Mouse (Mus musculus) urinary bladder, postnatal 25 days (tissue): Measurements from ENCODE around the gene Srbd1.

Experiments used
- DNase-seq: peaks from one replicate; pipeline ENCODE4 v3.0.0; 2022; ENCODE audit warnings: low spot score

Gene Srbd1

DNA sequence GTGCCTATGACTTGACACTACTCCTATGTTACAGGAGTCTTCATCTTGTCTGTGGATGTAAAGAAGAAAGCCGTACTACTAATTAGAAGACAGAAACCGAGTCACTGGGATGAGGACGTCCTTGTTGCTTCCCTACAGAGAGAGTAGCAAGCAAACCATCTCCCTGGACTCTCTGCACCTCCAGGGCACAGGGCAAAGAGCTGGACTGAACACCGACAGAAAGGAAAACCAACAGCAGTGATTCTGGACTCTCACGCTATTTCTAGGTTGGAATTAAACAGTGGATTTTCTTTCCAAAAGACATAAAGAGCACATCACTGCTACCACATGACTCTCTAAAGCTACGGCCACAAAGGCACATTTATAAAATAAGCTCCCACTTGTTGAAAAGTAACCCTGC lies 110.3 kb downstream of the Srbd1 start:
- DNase-seq = no peak

DNA sequence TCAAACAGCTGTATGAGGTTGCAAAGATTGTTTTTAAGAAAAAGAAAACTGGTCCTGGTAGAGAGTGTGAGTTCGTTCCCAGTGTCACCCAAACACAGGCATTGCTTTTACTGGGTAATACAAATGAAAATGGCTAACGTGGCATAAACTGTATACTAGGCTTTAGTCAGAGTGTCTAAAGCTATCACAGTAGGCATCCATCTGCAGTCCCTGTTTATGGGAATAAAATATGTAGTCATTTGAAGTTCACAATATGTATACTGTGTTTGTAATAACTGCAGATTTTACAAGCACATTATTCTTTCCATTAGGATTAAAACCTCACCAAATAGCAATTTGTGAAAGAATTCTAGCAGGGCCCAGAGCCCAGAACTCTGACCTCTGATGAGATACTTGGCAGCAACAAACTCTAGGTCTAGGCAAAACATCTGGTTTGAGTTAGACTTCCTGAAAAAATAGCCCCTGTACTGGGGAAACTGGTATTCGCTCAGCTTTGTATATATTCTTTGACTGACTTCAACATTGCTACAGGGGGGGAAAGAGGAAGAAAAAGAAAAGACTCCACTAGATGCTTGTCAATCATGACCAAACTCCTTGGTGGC lies 112.8 kb downstream of the Srbd1 start:
- no peak for DNase-seq

DNA sequence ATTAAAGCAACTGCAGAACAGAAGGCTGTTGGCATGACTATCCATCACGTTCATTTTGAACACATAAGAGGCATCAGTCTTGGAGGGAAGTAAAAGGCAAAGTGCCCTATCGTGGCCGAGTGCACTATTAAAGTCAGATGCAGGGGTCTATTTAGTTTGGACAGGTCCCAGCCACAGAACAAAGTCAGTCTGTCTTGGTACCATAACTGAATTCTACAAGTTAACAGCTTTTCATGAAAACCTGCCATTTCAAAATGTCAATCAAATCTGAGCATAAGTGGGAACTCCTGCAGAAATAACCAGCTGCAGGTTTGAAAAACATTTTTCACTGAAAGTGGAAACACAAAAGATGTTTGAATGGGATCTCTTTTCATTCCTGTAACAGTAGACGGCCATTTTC lies 115.0 kb downstream of the Srbd1 start:
- DNase-seq = no peak

DNA sequence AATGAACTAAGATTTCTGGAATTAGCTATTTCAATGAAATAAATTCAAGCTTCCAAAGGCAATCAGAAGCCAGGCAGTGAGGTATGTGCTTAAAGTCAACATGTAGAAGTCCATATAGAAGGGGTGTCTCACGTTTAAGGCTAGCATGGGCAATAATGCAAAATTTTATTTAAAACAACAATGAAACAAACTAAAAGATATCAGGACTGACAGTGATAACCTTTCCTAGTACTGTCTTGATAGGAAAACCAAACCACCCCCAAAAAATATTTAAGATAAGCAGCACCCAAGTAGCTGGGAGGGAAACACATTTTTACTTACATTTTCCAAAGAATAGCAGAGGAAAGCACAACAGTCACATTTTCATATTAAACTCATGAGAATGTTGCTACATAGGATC lies 115.8 kb downstream of the Srbd1 start:
- DNase-seq = no peak

DNA sequence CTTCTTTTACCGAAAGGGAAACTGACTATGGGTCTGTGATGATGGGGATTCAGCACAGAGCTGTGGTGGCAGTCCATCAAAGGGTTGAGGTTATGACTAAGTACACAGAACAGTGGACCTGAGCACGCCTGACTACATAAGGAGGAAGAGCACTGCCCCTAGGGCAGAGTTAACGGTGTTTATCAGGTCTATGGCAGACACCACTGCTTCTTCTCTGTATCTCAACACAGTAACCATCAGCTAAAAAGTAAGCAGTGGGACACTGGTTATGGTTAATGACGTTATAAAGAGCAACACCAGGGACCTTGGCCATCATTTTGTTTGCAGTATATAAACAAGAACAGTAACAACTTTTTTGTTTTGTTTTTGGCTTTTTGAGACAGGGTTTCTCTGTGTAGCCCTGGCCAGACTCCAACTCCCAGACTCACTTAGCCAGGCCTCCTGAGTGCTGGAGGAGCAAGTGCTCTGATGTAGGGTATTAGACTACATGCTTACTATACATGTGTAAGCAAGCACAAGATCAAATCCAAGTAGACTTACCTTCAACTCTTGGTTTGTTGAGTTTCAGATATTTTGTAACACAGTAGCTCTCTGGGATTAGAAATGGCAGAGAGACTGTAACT lies 117.3 kb downstream of the Srbd1 start:
- no peak for DNase-seq

DNA sequence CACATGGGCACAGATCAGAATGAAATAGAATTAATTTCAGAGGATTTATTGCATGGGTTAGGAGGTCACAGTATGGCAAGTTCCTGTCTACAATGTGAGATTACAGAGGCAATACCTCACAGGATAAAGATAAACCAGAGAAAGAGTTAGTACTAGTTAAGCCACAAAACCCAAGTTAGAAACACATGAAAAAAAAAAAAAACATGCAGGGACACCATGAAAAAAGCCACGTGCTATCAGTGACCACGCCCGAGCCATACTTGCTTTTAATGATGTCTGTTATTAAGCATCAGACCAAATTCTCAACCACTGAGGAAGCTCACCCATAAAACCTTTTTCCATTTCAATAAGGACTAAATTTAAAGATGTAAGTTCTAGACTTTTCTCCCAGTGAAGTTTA lies 120.4 kb downstream of the Srbd1 start:
- DNase-seq = no peak

DNA sequence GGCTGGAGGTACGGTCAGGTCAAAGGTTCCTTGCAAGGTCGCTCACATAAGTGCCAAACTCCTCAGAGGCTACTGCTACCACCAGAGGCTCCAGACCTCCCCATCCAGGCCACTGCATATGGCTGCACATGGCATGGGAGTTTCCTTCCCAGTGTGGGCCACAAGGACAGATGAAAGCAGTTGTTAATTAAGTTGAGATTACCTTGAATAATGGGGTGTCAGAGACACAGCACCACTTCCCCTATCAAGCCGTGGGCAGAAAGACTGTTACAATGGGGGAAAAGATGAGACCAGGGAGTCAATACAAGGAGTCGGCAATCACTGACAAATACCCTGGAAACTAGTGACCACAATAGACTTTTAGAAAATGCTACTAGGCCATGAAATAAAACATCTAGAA lies 122.6 kb downstream of the Srbd1 start:
- DNase-seq = no peak

DNA sequence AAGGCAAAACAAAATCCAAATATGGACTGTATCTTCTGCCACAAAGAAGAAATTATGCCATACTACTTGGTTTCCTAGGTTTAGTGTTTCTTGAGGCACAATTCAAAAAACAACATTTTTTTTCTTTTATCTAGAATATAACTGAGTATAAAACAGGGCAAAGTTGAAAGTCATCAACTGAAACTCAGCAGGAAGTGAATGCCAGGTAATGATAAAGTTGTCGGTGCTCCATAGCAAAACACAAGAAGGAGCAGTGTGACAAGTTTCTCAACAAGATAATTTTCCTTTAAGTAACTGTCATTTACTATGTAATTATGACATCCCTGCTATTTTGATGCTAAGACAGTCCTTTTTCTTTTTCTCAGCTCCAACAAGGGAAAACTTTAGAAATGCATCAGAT lies 123.2 kb downstream of the Srbd1 start:
- no peak for DNase-seq

DNA sequence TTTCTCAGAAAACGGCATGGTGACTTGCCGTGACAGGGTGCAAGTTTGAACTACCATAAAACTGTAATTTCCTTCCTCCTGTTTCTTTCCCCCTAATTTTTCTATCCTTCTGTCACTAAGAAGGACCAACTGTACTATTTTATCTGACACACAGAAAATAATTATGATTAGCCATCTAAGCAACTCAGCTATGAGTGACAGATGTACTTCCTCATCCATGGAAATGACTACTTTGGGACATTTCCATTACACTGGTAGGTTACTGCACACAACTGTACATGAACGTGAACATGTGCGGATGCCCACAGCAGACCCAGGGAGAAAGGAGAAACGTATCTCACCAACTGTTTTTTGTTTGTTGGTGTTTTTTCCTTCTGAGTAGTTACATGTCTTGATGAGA lies 123.7 kb downstream of the Srbd1 start:
- DNase-seq = no peak

DNA sequence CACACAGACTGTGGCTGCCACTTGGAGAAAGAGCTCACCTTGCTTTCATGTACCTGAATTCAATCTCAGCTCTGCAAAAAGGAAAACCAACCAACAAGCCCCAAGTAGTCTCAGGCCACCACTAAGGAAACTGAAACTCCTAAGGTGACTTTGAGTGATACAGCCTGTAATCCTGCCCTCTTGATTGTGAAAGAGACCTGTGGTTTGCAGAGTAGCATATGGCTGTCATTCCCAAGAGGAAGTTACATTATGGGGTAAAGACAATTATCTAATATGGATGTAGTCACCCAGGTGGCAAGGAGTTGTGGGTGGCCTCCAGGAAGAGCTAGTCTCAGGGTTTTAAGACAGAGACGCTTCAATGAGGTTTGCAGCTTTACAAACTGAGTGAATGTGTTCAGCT lies 125.2 kb downstream of the Srbd1 start:
- no peak for DNase-seq

DNA sequence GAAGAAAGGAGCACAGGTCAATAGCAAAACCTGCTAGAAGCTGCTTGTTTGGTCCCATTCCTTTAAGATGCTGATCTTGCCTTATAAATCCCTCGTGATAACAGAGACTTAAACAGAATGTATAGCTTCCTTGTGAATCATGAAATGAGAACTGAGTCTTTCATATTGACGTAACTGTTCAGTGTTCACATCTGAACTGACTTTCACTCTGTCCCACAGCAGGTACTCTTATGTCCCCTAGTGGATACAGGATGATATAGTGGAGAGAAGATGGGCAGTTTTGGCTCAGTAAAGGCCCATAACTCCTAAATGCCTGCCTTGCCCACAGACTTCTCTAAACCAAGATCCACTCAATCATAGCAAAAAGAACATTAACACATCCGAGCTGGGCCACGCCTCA lies 130.7 kb downstream of the Srbd1 start:
- no peak for DNase-seq

DNA sequence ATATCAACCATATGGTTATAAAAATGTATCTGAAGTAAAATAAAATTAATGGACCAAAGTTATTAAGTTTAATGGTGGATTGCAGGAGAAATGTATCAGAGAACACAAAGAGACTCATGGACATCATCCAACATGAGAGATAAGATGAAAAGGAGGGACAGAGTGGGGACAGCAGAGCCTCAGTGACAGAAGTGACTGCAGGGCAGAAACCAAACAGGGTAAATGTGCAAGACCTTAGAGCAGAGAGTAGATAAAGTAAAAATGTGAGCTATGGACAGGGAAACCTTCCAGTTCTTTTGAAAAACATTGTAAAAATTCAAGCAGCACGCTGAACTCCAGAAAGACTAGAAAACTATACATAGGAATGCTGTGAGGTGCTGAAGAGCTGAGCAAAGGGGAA lies 132.4 kb downstream of the Srbd1 start:
- no peak for DNase-seq

DNA sequence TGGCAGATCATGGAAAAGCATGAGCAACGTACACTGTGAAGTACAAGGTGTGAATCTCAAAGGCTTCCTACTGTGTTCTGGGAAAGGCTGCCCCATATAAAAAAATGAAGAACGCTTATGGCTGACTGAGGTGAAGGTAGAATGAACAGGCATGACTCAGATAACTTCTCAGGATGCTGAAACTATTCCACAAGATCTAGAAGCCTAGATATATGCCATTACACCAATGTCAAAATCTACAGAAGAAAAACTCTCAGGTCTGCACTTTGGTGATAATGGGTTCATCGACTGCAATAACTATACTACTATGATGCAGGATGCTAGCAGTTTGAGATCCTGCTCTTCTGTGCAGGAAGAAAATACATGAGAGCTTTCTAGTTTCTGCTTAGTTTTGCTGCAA lies 133.1 kb downstream of the Srbd1 start:
- no peak for DNase-seq

DNA sequence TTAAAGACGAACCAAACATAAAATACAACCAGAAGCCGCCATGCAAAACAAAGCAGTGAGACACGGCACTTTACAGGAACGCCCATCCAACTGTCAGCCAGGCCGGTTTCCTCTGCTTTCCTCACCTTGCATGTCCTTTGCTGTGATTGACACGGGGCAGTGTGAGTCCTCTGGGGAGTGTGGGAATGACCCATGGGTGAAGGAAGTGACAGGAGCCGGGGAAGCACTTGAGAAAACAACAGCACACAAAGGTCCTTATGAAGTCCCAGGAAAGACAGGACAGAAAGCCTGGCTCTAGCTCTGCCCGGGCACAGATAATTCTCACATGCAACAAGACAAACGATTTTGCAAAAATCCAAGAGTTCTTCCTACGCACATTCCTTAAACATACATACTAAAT lies 136.6 kb downstream of the Srbd1 start:
- DNase-seq = no peak

DNA sequence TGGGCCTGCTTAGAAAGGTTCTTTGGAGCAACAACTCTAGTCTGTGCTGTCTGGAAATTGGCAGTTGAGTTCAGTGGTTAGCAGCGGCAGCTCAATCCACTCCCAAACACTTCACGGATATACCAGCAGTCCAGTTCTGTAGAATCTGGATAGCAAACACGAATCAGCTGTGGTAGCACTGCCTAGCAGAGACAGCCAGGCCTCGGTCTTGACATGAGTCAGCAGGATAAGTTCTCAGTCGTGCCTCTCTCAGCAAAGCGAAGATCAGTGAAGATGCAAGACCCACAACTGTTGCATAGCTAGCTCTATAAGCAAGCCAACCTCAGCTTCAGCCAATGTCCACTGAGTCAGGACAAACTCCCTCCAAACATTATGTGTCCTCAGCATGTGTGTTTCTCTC lies 142.9 kb downstream of the Srbd1 start:
- no peak for DNase-seq

DNA sequence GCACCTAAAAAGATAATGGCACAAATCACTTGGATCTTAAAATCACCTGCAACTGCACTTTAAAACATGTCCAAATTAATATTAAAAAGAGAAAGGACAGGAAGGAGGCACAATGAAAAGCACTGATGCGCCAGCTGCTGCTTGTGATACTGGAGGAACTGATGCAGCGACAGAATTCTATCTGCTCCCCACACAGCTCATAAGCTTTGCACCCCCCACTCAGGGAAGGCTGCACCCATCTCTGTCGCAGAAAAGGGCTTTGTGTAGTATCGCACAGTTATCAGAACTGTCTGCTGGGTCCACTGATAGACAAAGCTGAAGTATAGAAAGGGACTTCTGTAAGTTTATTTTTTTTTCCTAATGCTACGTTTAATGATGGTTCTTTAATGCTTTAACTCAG lies 143.3 kb downstream of the Srbd1 start:
- no peak for DNase-seq

DNA sequence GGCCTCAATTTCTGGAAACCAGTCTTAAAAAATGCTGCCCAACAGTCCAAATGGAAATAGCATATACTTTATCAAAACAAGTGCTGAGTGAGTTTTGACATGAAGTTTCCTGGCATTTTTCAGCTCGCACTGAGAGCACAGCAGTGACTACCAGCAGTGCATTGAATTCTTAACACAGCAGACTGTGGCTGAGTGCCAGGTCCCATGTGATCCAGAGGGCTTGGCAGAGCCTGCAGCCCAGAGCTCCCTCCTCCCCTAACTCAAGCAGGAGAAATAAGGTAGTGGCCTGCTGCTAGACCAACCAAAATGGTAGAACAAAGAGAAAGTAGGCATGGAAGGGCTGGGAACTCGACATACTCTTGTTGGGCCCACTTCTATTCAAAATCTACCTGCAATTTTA lies 149.2 kb downstream of the Srbd1 start:
- DNase-seq = peak; percentile 8

DNA sequence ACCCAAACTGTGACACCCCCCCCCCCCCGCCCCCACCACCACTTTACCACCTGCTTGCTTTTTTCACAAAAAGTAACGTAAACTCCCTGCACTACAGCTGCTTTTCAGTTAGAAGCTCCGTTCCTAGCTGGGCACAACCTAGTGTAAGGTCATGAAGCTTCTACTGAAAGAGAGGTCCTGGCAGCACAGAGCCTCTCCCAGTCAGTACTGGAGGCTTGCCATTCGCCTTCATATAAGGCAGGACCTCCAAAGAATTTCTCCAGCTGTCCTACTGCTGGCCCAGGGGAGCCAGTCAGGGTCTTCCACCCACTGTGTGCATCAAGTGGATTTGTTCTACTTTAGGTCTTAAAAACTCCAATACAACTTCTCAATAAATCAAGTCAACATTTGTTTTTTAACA lies 149.9 kb downstream of the Srbd1 start:
- no peak for DNase-seq

DNA sequence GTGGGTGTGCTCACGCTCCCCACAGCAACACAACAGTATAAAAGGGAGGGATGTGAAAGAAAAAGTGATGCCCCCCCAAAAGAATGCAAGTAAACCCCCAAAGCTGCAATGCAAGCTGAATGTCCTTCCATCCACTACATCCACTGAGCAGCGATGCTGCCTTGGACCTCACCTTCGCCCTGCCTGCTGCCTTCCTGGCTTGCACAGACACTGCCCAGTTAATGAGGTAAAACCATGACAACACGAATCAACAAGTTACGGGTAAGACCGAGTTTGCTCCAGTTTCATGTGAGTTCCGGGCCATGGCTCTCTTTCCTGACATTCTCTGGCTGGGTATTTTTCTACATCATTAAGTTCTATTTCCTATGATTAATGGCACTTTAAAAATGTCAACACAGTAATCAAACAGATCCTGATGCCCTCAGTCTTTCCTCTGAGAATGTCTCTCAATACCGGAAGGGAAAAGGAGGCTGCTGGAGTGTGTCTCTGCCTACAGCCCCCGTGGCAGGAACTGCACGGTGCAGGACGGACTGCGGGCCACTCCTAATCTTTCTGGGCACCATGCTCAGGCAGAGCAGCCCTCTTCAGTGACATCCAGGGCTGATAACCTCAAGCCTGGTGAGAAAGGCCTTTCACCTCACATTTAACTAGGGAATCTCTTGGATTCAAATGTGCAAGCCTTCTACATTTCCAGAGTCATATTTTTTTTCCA lies 155.8 kb downstream of the Srbd1 start:
- DNase-seq = no peak

DNA sequence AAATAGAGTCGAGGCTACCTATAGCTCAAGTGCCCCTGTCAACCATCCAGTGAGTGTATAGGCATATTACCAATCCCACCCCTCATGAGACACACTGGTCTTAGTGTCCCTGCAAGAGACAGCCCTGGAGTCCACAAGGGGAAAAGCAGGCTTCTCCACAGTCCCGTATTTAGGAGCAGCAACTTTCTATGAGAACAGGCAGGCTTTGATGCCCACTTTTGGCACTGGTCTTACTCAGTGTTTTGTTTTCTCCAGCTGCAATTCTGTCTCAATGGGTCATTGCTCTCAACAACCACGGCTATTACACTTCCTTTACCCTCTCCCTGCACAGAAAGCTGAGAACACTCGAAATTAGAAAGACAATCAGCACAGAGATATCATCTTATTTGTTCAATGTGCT lies 157.4 kb downstream of the Srbd1 start:
- no peak for DNase-seq

DNA sequence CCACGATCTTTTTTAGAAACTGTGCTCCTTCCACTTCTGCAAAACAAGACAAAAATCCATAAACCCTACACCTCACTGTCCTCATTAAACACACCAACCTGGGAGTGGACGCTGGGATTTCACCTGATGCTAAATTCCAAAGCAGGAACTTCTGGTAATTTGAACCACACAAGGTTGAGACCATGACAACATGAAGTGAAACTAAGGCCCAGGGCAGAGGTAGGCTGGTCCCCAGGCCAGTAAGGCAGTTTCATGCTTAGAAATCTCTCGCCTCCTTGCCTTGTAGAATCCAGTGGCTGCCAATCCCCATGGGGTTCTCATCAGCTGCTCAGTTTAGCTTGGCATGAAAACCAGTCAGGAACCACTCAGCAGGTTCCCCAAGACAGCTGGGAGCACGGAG lies 158.4 kb downstream of the Srbd1 start:
- DNase-seq = no peak

DNA sequence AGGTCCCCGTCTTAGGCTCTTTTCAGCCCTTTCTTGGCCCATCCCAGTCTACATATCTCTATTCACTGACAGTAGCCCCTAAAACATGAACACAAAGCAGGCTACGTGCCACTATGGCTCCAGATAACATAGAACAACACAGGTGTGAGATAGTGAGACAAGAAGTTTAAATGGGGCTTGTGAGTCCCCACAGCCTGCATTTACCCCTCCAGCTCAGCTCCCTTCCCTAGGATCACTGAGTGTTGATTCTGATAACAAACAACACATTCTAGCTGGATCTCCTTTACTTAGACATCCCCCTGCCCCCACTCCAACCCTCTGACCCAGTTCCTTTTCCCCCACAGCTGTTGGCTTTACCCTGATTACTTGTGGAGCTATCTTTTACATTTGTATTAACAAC lies 158.8 kb downstream of the Srbd1 start:
- DNase-seq = no peak

DNA sequence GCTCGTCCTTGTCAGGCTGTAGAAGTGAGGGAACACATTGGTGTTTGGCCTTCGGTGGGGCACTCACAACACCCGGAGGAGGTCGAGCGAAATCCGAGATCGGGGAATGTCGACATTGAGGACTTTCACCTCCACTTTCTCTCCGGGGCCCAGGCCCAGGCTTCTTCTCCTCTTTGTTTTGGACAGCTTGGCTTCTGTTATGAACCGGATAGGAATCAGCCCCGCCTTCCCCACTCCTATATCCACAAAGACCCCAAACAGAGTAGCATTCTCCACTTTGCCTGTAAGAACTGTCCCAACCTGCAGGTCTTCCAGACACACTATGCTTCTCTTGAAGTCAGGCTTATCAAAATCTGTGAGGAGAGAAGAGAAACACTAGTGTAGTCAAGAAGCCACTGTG lies 159.8 kb downstream of the Srbd1 start:
- no peak for DNase-seq

DNA sequence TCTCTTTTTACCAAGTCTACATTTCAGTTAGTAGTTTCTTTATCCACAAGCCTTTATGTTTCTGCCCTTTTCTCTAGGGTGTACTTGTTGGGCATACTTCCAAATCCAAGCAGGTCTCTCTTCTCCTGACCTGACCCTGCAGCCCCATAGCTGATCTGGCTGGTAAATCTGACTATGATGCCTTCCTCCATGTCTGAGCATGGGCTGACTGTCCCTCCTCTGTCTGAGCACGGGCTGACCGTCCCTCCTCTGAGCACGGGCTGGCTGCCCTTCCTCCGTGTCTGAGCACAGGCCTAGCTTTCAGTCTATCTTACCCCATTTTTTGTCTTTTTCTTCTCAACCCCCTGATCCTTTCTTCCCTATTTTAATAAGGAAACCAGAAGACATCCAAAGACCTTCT lies 162.7 kb downstream of the Srbd1 start:
- DNase-seq = no peak
